Mouse (Mus musculus): Measurements from ENCODE around the gene Topaz1.

GRCm38 (mm10) chr9:122837216-122837615, 90.1 kb downstream of the Topaz1 start:
- TF ChIP-seq EP300 (IDR thresholded peaks at IDR 0.05; ENCODE audit: low read depth) (no peak), CTCF (IDR thresholded peaks at IDR 0.05; ENCODE audit: low read depth) (no peak)

Measured in liver, postnatal 0 days (tissue).